Mouse (Mus musculus) kidney, embryonic 14.5 days (tissue): ENCODE results near the gene Ptprm. TPM values are rescaled to one million over a fixed set of nuclear protein-coding genes. Genes with fewer than 3 reads are reported as not detected.

ENCODE experiments used
- ATAC-seq: fragments of 200-750 bp; cut with Nextera tagmentation; 2 replicates; pipeline ENCODE4 v1.8.0; 2017; ENCODE audit warnings: moderate number of reproducible peaks, mild to moderate bottlenecking, moderate TSS enrichment, moderate library complexity; ENCODE audit not compliant: low FRiP score, low TSS enrichment
- H3K27ac ChIP-seq: fragments of 300-500 bp; sonication (generic); 2 replicates; pipeline ENCODE4 v1.5.1; 2014; ENCODE audit warnings: low read depth, mild to moderate bottlenecking, low read length, moderate library complexity, mixed read lengths
- H3K27me3 ChIP-seq: fragments of 300-500 bp; sonication (generic); 2 replicates; pipeline ENCODE4 v1.6.1; 2014; ENCODE audit warnings: mild to moderate bottlenecking, low read length; ENCODE audit not compliant: control insufficient read depth, insufficient read depth
- H3K36me3 ChIP-seq: fragments of 300-500 bp; sonication (generic); 2 replicates; pipeline ENCODE4 v1.6.1; 2014; ENCODE audit warnings: low read length, mixed read lengths; ENCODE audit not compliant: control insufficient read depth, insufficient read depth
- H3K4me1 ChIP-seq: fragments of 300-500 bp; sonication (generic); 2 replicates; pipeline ENCODE4 v1.6.1; 2014; ENCODE audit warnings: low read length, mixed read lengths; ENCODE audit not compliant: control insufficient read depth, insufficient read depth
- H3K4me2 ChIP-seq: fragments of 300-500 bp; sonication (generic); replicated peaks from 2 replicates; pipeline ENCODE4 v1.6.1; 2014; ENCODE audit warnings: low read depth, mild to moderate bottlenecking, low read length
- H3K4me3 ChIP-seq: fragments of 300-500 bp; sonication (generic); 2 replicates; pipeline ENCODE4 v1.5.1; 2014; ENCODE audit warnings: mild to moderate bottlenecking, low read length
- H3K9ac ChIP-seq: fragments of 300-500 bp; sonication (generic); 2 replicates; pipeline ENCODE4 v1.6.1; 2014; ENCODE audit warnings: low read depth, mild to moderate bottlenecking, low read length, moderate library complexity
- H3K9me3 ChIP-seq: fragments of 300-500 bp; sonication (generic); 2 replicates; pipeline ENCODE4 v1.6.1; 2016; ENCODE audit warnings: low read length; ENCODE audit not compliant: control insufficient read depth
- WGBS: fragments of 180-500 bp; shearing (Covaris S2); extraction: QIAGEN DNeasy Blood & Tissue Kit; methylation state at CpG from one replicate; pipeline ENCODE4 v1.1.7; 2014; 5-methylcytosine and 5-hydroxymethylcytosine counted together
- polyA plus RNA-seq: library from polyadenylated mRNA; unstranded; fragments of >200 nt; fragmentation: Nextera tagmentation; extraction: Ambion mirVana; gene quantifications from 2 replicates; pipeline ENCODE4 v1.2.1, GENCODE M21; 2014

Gene Ptprm
- polyA plus RNA-seq, 1 experiment from 2014 or later = 22.6 TPM

- H3K27ac ChIP-seq = no peak overlapping the region
- H3K9me3 ChIP-seq = no peaks in the 10 kb centered on the region
- no peak overlapping the region for H3K9ac ChIP-seq
- H3K36me3 ChIP-seq = no peaks in the 10 kb centered on the region
- H3K4me3 ChIP-seq = no peak overlapping the region
- no peak overlapping the region for H3K4me2 ChIP-seq
- WGBS = 90% methylated on average over 9 of the region's 9 CpGs
- H3K4me1 ChIP-seq = peaks cover 6% of the 10 kb centered on the region
- ATAC-seq = no peak
- no peaks in the 10 kb centered on the region for H3K27me3 ChIP-seq
Observed at GRCm38 (mm10) chr17:66712456-66713205, 641.6 kb downstream of the Ptprm start.

- Histone ChIP-seq H3K27me3 (no peaks in the 10 kb centered on the region), H3K4me2 (no peak overlapping the region), H3K4me1 (peaks cover 13% of the 10 kb centered on the region), H3K4me3 (no peak overlapping the region), H3K9ac (no peak overlapping the region), H3K27ac (no peak overlapping the region; the same call in 1 of the 2 replicates), H3K36me3 (no peaks in the 10 kb centered on the region), H3K9me3 (no peaks in the 10 kb centered on the region)
- peak; percentile 56; the same call in 1 of the 2 replicates for ATAC-seq
- WGBS = 56% methylated on average over 6 of the region's 6 CpGs
Observed at GRCm38 (mm10) chr17:66711221-66712016, 642.8 kb downstream of the Ptprm start.

DNA sequence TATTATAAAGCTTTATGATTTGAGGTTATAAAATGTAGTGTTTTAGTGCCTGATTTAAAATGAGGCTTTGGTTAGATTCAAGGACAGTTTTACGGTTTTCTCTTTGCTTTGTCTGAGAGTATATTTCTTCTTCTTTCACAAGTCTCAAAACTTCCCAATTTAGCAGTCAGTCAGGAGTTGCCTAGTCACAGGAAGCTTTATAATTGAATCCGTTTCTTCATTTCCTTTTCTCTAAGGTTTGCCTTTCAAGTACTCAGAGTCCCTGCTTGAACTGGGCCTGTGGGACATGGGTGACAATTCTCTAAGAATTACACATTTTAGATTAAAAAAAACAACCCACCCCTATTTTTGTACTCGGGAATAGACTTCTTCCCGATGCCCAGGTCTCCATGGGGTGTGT is 643.7 kb downstream of the Ptprm start:
- H3K27ac ChIP-seq = no peak overlapping the region; the same call in 1 of the 2 replicates
- no peak overlapping the region for H3K4me3 ChIP-seq
- 53% methylated on average over 4 of the region's 4 CpGs for WGBS
- no peaks in the 10 kb centered on the region for H3K9me3 ChIP-seq
- H3K4me2 ChIP-seq = no peak overlapping the region
- H3K36me3 ChIP-seq = no peaks in the 10 kb centered on the region
- no peak overlapping the region for H3K9ac ChIP-seq
- H3K27me3 ChIP-seq = no peaks in the 10 kb centered on the region
- peaks cover 13% of the 10 kb centered on the region for H3K4me1 ChIP-seq
- ATAC-seq = no peak

- 88% methylated on average over 4 of the region's 4 CpGs for WGBS
- no peak overlapping the region for H3K4me3 ChIP-seq
- no peaks in the 10 kb centered on the region for H3K36me3 ChIP-seq
- no peak overlapping the region for H3K27ac ChIP-seq
- no peak overlapping the region for H3K9ac ChIP-seq
- H3K27me3 ChIP-seq = no peaks in the 10 kb centered on the region
- H3K4me1 ChIP-seq = peaks cover 13% of the 10 kb centered on the region
- no peak for ATAC-seq
- no peaks in the 10 kb centered on the region for H3K9me3 ChIP-seq
- no peak overlapping the region for H3K4me2 ChIP-seq
Observed at GRCm38 (mm10) chr17:66708748-66709147, 645.5 kb downstream of the Ptprm start.

- Histone ChIP-seq H3K36me3 (no peaks in the 10 kb centered on the region), H3K27me3 (no peaks in the 10 kb centered on the region), H3K27ac (no peak overlapping the region), H3K9me3 (no peaks in the 10 kb centered on the region), H3K9ac (no peak overlapping the region), H3K4me3 (no peak overlapping the region), H3K4me1 (peaks cover 16% of the 10 kb centered on the region), H3K4me2 (no peak overlapping the region)
- ATAC-seq = no peak
- 48% methylated on average over 8 of the region's 8 CpGs for WGBS
Observed at GRCm38 (mm10) chr17:66707684-66708083, 646.6 kb downstream of the Ptprm start.

DNA sequence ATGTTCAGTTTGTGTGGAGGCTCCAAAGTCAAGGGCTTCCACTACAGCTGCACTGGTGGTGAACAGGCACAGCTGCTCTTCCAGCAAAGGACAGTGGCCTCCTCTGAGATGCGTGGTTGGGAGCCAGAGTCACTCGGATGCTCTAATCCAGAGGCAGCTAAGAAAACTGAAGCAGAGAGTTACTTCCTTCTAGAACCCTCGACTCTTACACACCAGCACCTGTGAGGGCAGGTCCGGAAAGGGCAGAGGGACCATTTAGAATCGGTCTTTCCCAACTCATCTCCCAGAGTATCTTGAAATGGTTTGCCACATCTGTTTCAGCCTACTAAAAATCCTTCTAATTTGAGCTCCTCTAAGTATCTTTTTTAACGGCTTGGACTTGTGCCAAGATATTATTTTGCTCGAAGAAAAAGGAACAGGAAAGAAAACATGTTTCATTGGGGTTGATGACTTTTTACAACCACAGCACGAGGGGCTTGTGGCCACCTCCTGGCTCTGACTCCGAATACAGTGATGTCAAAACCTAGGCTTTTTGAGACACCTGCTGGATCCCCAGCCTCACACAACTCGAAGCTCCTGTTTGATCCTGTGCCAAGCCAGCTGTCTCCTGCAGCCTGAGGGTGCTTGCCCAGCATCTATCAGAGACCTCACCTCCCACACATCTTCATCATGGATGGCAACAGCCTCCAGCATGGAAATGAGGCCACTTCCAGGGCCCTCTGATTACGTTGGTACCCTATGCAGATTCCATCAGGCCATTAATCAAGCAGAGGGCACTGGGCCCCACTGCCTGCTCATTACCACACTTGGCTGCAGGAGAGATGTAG is 652.7 kb downstream of the Ptprm start:
- H3K9me3 ChIP-seq = no peaks in the 10 kb centered on the region
- 51% methylated on average over 11 of the region's 11 CpGs for WGBS
- no peak overlapping the region for H3K27ac ChIP-seq
- no peak overlapping the region for H3K9ac ChIP-seq
- ATAC-seq = peak; percentile 77; the same call in 1 of the 2 replicates
- H3K27me3 ChIP-seq = peaks cover 2% of the 10 kb centered on the region; the same call in 1 of the 2 replicates
- H3K4me1 ChIP-seq = peaks cover 27% of the 10 kb centered on the region
- no peak overlapping the region for H3K4me3 ChIP-seq
- H3K4me2 ChIP-seq = no peak overlapping the region
- H3K36me3 ChIP-seq = no peaks in the 10 kb centered on the region

- ATAC-seq = no peak
- Histone ChIP-seq H3K36me3 (no peaks in the 10 kb centered on the region), H3K9me3 (no peaks in the 10 kb centered on the region), H3K27ac (no peak overlapping the region), H3K27me3 (peaks cover 2% of the 10 kb centered on the region; the same call in 1 of the 2 replicates), H3K4me3 (no peak overlapping the region), H3K4me2 (no peak overlapping the region), H3K9ac (no peak overlapping the region), H3K4me1 (peaks cover 37% of the 10 kb centered on the region)
- WGBS = 77% methylated on average over 5 of the region's 5 CpGs
Observed at GRCm38 (mm10) chr17:66699896-66700295, 654.4 kb downstream of the Ptprm start.

DNA sequence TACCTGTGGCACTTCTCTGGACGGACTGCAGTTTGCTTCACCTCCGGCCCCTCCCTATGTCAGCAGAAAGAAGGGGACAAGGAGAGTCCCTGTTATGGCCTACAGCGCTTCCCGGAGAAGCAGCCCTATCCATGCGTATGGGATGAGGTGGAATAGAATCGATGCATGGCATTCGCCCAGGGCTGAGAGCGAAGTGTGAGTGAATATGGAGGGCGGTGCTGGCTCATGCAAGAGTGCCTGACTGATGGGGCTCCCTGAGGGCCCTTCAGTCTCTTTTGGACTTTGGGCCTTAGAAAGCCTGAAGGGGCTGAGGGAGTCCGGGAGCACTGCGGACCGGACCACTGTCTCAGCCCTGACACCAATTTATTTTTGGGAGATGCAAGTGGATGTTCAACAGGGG is 656.6 kb downstream of the Ptprm start:
- Histone ChIP-seq H3K9me3 (no peaks in the 10 kb centered on the region), H3K9ac (0 out of 2 replicates have a peak overlapping the region, but pooled peaks have one; percentile 23), H3K27me3 (peaks cover 2% of the 10 kb centered on the region; the same call in 1 of the 2 replicates), H3K36me3 (no peaks in the 10 kb centered on the region), H3K4me2 (no peak overlapping the region), H3K4me3 (no peak overlapping the region), H3K27ac (peak overlapping the region; percentile 73), H3K4me1 (peaks cover 39% of the 10 kb centered on the region)
- WGBS = 79% methylated on average over 12 of the region's 12 CpGs
- no peak for ATAC-seq
